Mouse (Mus musculus): ENCODE measurements around the gene Tacc3.

DNA sequence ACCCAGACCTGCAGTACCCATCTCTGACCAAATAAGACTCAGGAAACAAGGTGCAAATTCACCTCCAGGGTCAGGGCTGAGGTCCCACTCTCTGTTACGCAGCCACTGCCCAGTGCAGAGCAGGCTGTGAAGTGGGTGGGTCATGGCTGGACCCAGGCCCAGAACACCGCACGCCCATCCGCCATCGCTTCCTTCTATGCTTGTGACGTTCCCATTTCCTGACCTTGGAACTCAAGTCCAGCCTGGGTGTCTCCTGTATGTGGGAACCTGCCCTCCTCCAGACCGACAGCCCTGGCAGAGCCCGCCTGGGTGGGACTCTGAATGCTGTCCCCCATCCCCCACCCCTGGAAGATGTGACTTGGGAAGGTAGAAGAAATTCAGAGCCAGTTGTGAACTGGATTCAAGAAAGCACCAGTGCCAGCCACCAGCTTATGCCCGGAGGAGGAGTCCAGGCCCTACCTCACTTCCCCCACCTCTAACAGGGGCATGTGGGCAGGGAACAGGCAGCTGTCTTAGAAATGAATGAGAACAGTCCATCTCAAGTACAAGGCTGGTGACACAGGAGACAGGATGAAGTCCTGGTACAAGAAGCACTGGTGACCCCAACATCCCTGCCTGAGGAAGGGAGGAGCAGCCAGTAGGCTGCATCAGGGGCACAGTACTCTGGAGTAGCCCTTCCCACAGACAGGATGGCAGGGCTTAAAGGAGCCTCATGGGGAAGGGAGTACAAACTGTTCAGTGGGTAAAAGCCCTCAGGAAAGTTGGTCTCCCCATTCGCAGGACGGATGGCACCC is 32.1 kb downstream of the Tacc3 start:
- TF ChIP-seq CTCF (IDR thresholded peaks at IDR 0.05; ENCODE audit: low read depth) (no peak), EP300 (IDR thresholded peaks at IDR 0.05; ENCODE audit: low read depth) (no peak)

All from liver, postnatal 0 days (tissue).